Mouse (Mus musculus) C2C12 (cell line): Measurements from ENCODE around the gene Acd. TPM values are rescaled to one million over a fixed set of nuclear protein-coding genes. Genes with fewer than 3 reads are reported as not detected.

Experiments used
- H3K27me3 ChIP-seq: one replicate; pipeline ENCODE4 v1.6.1; 2011; ENCODE audit not compliant: control insufficient read depth, insufficient read depth, insufficient read length
- H3K36me3 ChIP-seq: one replicate; pipeline ENCODE4 v1.6.1; 2011; ENCODE audit not compliant: control insufficient read depth, insufficient read depth
- H3K4me3 ChIP-seq: one replicate; pipeline ENCODE4 v1.5.1; 2011; ENCODE audit warnings: mild to moderate bottlenecking, control low read depth; ENCODE audit not compliant: poor library complexity, insufficient read depth, severe bottlenecking
- H3K79me2 ChIP-seq: one replicate; pipeline ENCODE4 v1.6.1; 2011; ENCODE audit not compliant: control insufficient read depth, insufficient read depth
- H3K79me3 ChIP-seq: one replicate; pipeline ENCODE4 v1.6.1; 2011; ENCODE audit warnings: low read depth, control low read depth
- H3ac ChIP-seq: one replicate; pipeline ENCODE3; 2011; ENCODE audit warnings: low read depth; ENCODE audit not compliant: control insufficient read depth, insufficient read length
- CEBPB ChIP-seq: IDR thresholded peaks from one replicate; pipeline ENCODE4 v1.6.1; 2011; ENCODE audit warnings: low read depth, mild to moderate bottlenecking, control low read depth, moderate library complexity
- CTCF ChIP-seq: IDR thresholded peaks from one replicate; pipeline ENCODE4 v1.5.1; 2011; ENCODE audit not compliant: control insufficient read depth, insufficient read depth, insufficient read length
- FOSL1 ChIP-seq: IDR thresholded peaks from one replicate; pipeline ENCODE4 v1.8.0; 2011; ENCODE audit warnings: mild to moderate bottlenecking, low read length; ENCODE audit not compliant: poor library complexity, insufficient read depth, severe bottlenecking
- MAX ChIP-seq: IDR thresholded peaks from one replicate; pipeline ENCODE4 v1.6.1; 2011; ENCODE audit warnings: mild to moderate bottlenecking, control low read depth
- MYOD1 ChIP-seq: IDR thresholded peaks from one replicate; pipeline ENCODE4 v1.6.1; 2011; ENCODE audit warnings: low read depth; ENCODE audit not compliant: control insufficient read depth, insufficient read length
- MYOG ChIP-seq: IDR thresholded peaks from one replicate; pipeline ENCODE4 v1.6.1; 2011; ENCODE audit not compliant: control insufficient read depth, insufficient read length; ENCODE audit errors: extremely low read depth
- USF1 ChIP-seq: IDR thresholded peaks from one replicate; pipeline ENCODE4 v1.6.1; 2011; ENCODE audit warnings: low read depth, mild to moderate bottlenecking, control low read depth, moderate library complexity
- polyA plus RNA-seq: library from polyadenylated mRNA; unstranded; fragments of >200 nt; fragmentation: generic; extraction: Trizol; gene quantifications from one replicate; pipeline ENCODE4 v1.2.1, GENCODE M21; 2012; ENCODE audit warnings: missing spikeins

Acd gene
- polyA plus RNA-seq, 1 experiment = 30.4 TPM

GRCm38 (mm10) chr8:105725726-105726125, 24.8 kb upstream of the Acd start:
- no peak for TF ChIP-seq MYOD1
- TF ChIP-seq CTCF = no peak
- no peak for TF ChIP-seq USF1
- no peak for TF ChIP-seq MYOG
- TF ChIP-seq FOSL1 = no peak
- no peak for TF ChIP-seq MAX
- TF ChIP-seq CEBPB = no peak
- Histone ChIP-seq H3ac (no peak overlapping the region), H3K36me3 (peaks cover 8% of the 10 kb centered on the region), H3K79me3 (no peaks in the 10 kb centered on the region), H3K27me3 (no peaks in the 10 kb centered on the region), H3K4me3 (no peak overlapping the region), H3K79me2 (no peaks in the 10 kb centered on the region)

- Histone ChIP-seq H3K79me2 (no peaks in the 10 kb centered on the region), H3K79me3 (no peaks in the 10 kb centered on the region), H3K36me3 (peaks cover 8% of the 10 kb centered on the region), H3K4me3 (no peak overlapping the region), H3ac (no peak overlapping the region), H3K27me3 (no peaks in the 10 kb centered on the region)
- TF ChIP-seq MYOD1 (no peak), MAX (no peak), FOSL1 (no peak), USF1 (no peak), CEBPB (no peak), MYOG (no peak), CTCF (no peak)
Measured at GRCm38 (mm10) chr8:105722861-105723260, 22.0 kb upstream of the Acd start.

GRCm38 (mm10) chr8:105719637-105720036, 18.7 kb upstream of the Acd start:
- Histone ChIP-seq H3K79me3 (no peaks in the 10 kb centered on the region), H3K4me3 (no peak overlapping the region), H3ac (no peak overlapping the region), H3K27me3 (no peaks in the 10 kb centered on the region), H3K79me2 (no peaks in the 10 kb centered on the region), H3K36me3 (no peaks in the 10 kb centered on the region)
- no peak for TF ChIP-seq MYOD1
- TF ChIP-seq FOSL1 = no peak
- TF ChIP-seq MYOG = no peak
- TF ChIP-seq CTCF = no peak
- no peak for TF ChIP-seq CEBPB
- TF ChIP-seq USF1 = no peak

- no peak overlapping the region for H3ac ChIP-seq
- no peaks in the 10 kb centered on the region for H3K27me3 ChIP-seq
- TF ChIP-seq USF1 = no peak
- TF ChIP-seq MAX = no peak
- TF ChIP-seq CEBPB = no peak
- no peak for TF ChIP-seq MYOD1
- TF ChIP-seq MYOG = no peak
- H3K36me3 ChIP-seq = no peaks in the 10 kb centered on the region
- no peaks in the 10 kb centered on the region for H3K79me2 ChIP-seq
- H3K4me3 ChIP-seq = no peak overlapping the region
- H3K79me3 ChIP-seq = no peaks in the 10 kb centered on the region
Measured at GRCm38 (mm10) chr8:105716302-105716945, 15.5 kb upstream of the Acd start.

- H3K27me3 ChIP-seq = no peaks in the 10 kb centered on the region
- no peak for TF ChIP-seq USF1
- no peak for TF ChIP-seq FOSL1
- TF ChIP-seq CTCF = no peak
- no peak for TF ChIP-seq MAX
- TF ChIP-seq MYOG = no peak
- TF ChIP-seq CEBPB = no peak
- no peak for TF ChIP-seq MYOD1
Measured at GRCm38 (mm10) chr8:105715042-105715441, 14.1 kb upstream of the Acd start.

GRCm38 (mm10) chr8:105714139-105714538, 13.2 kb upstream of the Acd start:
- TF ChIP-seq CTCF (peak; percentile 47), MYOD1 (no peak), CEBPB (no peak), MYOG (no peak), MAX (no peak), USF1 (no peak)
- no peak overlapping the region for H3K4me3 ChIP-seq
- H3K36me3 ChIP-seq = no peaks in the 10 kb centered on the region
- no peaks in the 10 kb centered on the region for H3K79me3 ChIP-seq
- H3K27me3 ChIP-seq = no peaks in the 10 kb centered on the region
- no peak overlapping the region for H3ac ChIP-seq
- H3K79me2 ChIP-seq = no peaks in the 10 kb centered on the region

More at GRCm38 (mm10) chr8:105715042-105715441, 14.1 kb upstream of the Acd start:
- H3K36me3 ChIP-seq = no peaks in the 10 kb centered on the region
- H3K79me2 ChIP-seq = no peaks in the 10 kb centered on the region
- no peak overlapping the region for H3ac ChIP-seq
- no peak overlapping the region for H3K4me3 ChIP-seq
- H3K79me3 ChIP-seq = no peaks in the 10 kb centered on the region
